Mouse (Mus musculus) testis, postnatal 10 days (tissue): ENCODE measurements around the gene Lhpp.

Experiments
- DNase-seq: peaks from one replicate; pipeline ENCODE4 v3.0.0; 2021; ENCODE audit warnings: low spot score

Lhpp gene

GRCm38 (mm10) chr7:132610468-132611318 lies at the start of gene Lhpp:
Gene Lhpp (plus strand): TSS chr7:132610638.
- DNase-seq = peak; percentile 91

- no peak for DNase-seq
Measured at GRCm38 (mm10) chr7:132565831-132566230, 44.6 kb upstream of the Lhpp start.

- no peak for DNase-seq
Measured at GRCm38 (mm10) chr7:132568817-132569216, 41.6 kb upstream of the Lhpp start.

- DNase-seq = no peak
Measured at GRCm38 (mm10) chr7:132570071-132570470, 40.4 kb upstream of the Lhpp start.

GRCm38 (mm10) chr7:132571481-132571880 lies 39.0 kb upstream of the Lhpp start:
- DNase-seq = no peak

GRCm38 (mm10) chr7:132572738-132573137 lies 37.7 kb upstream of the Lhpp start:
- no peak for DNase-seq

GRCm38 (mm10) chr7:132573205-132573604 lies 37.2 kb upstream of the Lhpp start:
- DNase-seq = no peak

GRCm38 (mm10) chr7:132574646-132575045 lies 35.8 kb upstream of the Lhpp start:
- DNase-seq = no peak

- DNase-seq = peak; percentile 92
Measured at GRCm38 (mm10) chr7:132575623-132576022, 34.8 kb upstream of the Lhpp start.

- DNase-seq = peak; percentile 95
Measured at GRCm38 (mm10) chr7:132576116-132576650, 34.3 kb upstream of the Lhpp start, which contains the start of gene Oat. Gene Oat (minus strand): TSS chr7:132576398.

- no peak for DNase-seq
Measured at GRCm38 (mm10) chr7:132576891-132577290, 33.5 kb upstream of the Lhpp start.

- DNase-seq = no peak
Measured at GRCm38 (mm10) chr7:132580511-132580910, 29.9 kb upstream of the Lhpp start.

- DNase-seq = no peak
Measured at GRCm38 (mm10) chr7:132581441-132581840, 29.0 kb upstream of the Lhpp start.

GRCm38 (mm10) chr7:132585695-132586491 lies 24.5 kb upstream of the Lhpp start:
- no peak for DNase-seq

GRCm38 (mm10) chr7:132587167-132587566 lies 23.3 kb upstream of the Lhpp start:
- no peak for DNase-seq

- no peak for DNase-seq
Measured at GRCm38 (mm10) chr7:132589610-132590009, 20.8 kb upstream of the Lhpp start.

GRCm38 (mm10) chr7:132593762-132594161 lies 16.7 kb upstream of the Lhpp start:
- DNase-seq = no peak

GRCm38 (mm10) chr7:132594325-132594724 lies 16.1 kb upstream of the Lhpp start:
- DNase-seq = no peak

- DNase-seq = no peak
Measured at GRCm38 (mm10) chr7:132595787-132596186, 14.7 kb upstream of the Lhpp start.

GRCm38 (mm10) chr7:132596557-132597250 lies 13.7 kb upstream of the Lhpp start:
- DNase-seq = no peak

- peak; percentile 70 for DNase-seq
Measured at GRCm38 (mm10) chr7:132597251-132598041, 13.0 kb upstream of the Lhpp start.
